Mouse (Mus musculus) kidney, postnatal 4 days (tissue): ENCODE results near the gene Vax2.

Experiments used
- DNase-seq, 2 experiments: peaks; one replicate each; pipeline ENCODE4 v3.0.0; 2021; ENCODE audit warnings: mixed read lengths in 2 of 2

Vax2 gene

GRCm38 (mm10) chr6:83768485-83768884 lies 57.4 kb downstream of the Vax2 start:
- DNase-seq = no peak

GRCm38 (mm10) chr6:83774126-83774525 lies 63.1 kb downstream of the Vax2 start:
- no peak for DNase-seq

GRCm38 (mm10) chr6:83774781-83775563 lies 63.9 kb downstream of the Vax2 start:
- peak; percentile 25 to 48 for DNase-seq

GRCm38 (mm10) chr6:83775638-83776293 lies 64.7 kb downstream of the Vax2 start, which contains the start of gene Tex261:
TSS of gene Tex261 (minus strand) at chr6:83775813.
- peak; percentile 94 to 95 for DNase-seq

GRCm38 (mm10) chr6:83778306-83778705 lies 67.2 kb downstream of the Vax2 start:
- DNase-seq = no peak

- DNase-seq = peak; percentile 68 to 74
These were observed 68.0 kb downstream of the Vax2 start for GRCm38 (mm10) chr6:83779026-83779425.

- DNase-seq = no peak
These were observed 75.4 kb downstream of the Vax2 start for GRCm38 (mm10) chr6:83786426-83786825.
